ENCODE assay signal across 9 mouse cellular contexts in the genomic region with DNA sequence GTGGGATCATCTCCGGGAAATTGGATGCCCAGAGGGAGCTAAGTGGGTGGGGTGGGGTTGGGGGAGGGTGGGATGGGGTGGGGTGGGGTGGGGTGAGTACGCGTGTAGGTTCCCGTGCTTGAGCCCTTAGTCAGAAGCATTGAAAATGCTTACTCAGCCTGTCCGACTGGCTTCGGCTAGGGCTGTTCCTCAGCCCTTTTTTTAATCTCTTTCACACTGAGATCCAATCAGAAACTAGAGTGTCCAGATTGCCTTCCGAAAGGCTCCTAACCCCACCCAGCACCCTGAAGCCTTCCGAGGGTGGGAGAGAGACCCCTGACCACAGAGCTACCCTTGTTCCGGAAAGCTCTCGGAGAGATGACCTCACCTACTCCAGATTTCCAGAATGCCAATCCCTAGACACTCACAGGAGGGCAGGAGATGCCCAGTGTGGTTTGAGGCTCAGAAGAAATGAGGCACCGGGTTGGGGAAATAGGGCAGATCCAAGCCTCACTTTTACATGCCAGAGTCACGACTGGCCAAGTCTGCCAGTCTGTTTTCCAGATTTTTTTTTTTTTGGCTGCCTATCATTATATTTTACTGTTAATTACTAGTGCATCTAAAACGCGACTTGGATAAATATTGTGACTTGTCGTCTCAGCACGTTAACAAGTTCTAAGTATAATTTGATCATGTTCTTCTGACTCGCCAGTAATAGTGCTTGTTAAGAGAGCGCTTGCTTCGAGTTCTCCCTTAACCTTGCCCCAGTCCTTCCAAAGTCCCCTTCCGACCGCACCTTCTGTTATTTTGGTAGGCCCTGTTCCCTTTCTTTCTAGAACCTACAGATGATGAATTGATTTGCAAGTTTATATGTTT. TPM values are rescaled to one million over a fixed set of nuclear protein-coding genes. Genes with fewer than 3 reads are reported as not detected.
DNase-seq lines count a peak whose midpoint lies in the region; ATAC-seq lines count a peak whose summit lies in the region.
"Had no signal": no experiment of that assay in that cellular context is flagged by ENCODE, and none has a peak within 500 bp of the region (broad histone marks: within the 10 kb centered on the region; RNA-seq: fewer than 3 reads in every experiment).

No protein-coding gene starts in this region.

- no peak overlapping the region for H3K4me3 ChIP-seq in liver, embryonic 15.5 days (replicated peaks)
- H3K4me3 ChIP-seq in embryonic facial prominence, embryonic 15.5 days (replicated peaks) = no peak overlapping the region
- H3K4me3 ChIP-seq: hindbrain, embryonic 13.5 days had no signal

- H3K4me2 ChIP-seq in liver, embryonic 15.5 days = no peak overlapping the region
- H3K4me2 ChIP-seq in embryonic facial prominence, embryonic 15.5 days (replicated peaks) = peak overlapping the region; percentile 35; the same call in 1 of the 2 replicates
- H3K4me2 ChIP-seq: hindbrain, embryonic 13.5 days had no signal

- 0 out of 2 replicates have a peak, but pooled peaks have one; percentile 40 for ATAC-seq in liver, embryonic 15.5 days (ENCODE audit: insufficient read depth)
- no peak for ATAC-seq in embryonic facial prominence, embryonic 15.5 days (ENCODE audit: insufficient number of reproducible peaks, low FRiP score, low TSS enrichment, low read depth)
- ATAC-seq in neutrophil, adult 5-6 weeks (ENCODE audit: extremely low read depth, insufficient number of reproducible peaks, low FRiP score, poor library complexity, severe bottlenecking) = peak; percentile 36; the same call in 1 of the 2 replicates

- H3K9ac ChIP-seq in liver, embryonic 15.5 days = no peak overlapping the region
- H3K9ac ChIP-seq in embryonic facial prominence, embryonic 15.5 days = no peak overlapping the region
- H3K9ac ChIP-seq: hindbrain, embryonic 13.5 days had no signal

- H3K4me1 ChIP-seq in liver, embryonic 15.5 days (replicated peaks) = peaks cover 11% of the 10 kb centered on the region
- H3K4me1 ChIP-seq in embryonic facial prominence, embryonic 15.5 days = peaks cover 4% of the 10 kb centered on the region; the same call in 1 of the 2 replicates
- H3K4me1 ChIP-seq: hindbrain, embryonic 13.5 days had no signal

- no peak for DNase-seq in liver
- DNase-seq in Muller cell, postnatal 12 days (ENCODE audit: inconsistent ontology term) = peak; percentile 37
- DNase-seq in cerebellum, adult 11 months = no peak
- no peak for DNase-seq in right cerebral cortex, postnatal 36 days (ENCODE audit: low spot score in 2 of 2)
- DNase-seq: cerebellum, adult 9-11 months had no signal

- H3K27me3 ChIP-seq in liver, embryonic 15.5 days = no peaks in the 10 kb centered on the region
- no peaks in the 10 kb centered on the region for H3K27me3 ChIP-seq in embryonic facial prominence, embryonic 15.5 days
- H3K27me3 ChIP-seq: hindbrain, embryonic 13.5 days had no signal

- H3K9me3 ChIP-seq in liver, embryonic 15.5 days (replicated peaks) = no peaks in the 10 kb centered on the region
- H3K9me3 ChIP-seq in embryonic facial prominence, embryonic 15.5 days (replicated peaks) = no peaks in the 10 kb centered on the region
- H3K9me3 ChIP-seq: hindbrain, embryonic 13.5 days had no signal

- H3K36me3 ChIP-seq in liver, embryonic 15.5 days (replicated peaks) = no peaks in the 10 kb centered on the region
- H3K36me3 ChIP-seq in embryonic facial prominence, embryonic 15.5 days = no peaks in the 10 kb centered on the region
- H3K36me3 ChIP-seq: hindbrain, embryonic 13.5 days had no signal

- H3K27ac ChIP-seq in liver, embryonic 15.5 days (replicated peaks) = no peak overlapping the region
- no peak overlapping the region for H3K27ac ChIP-seq in embryonic facial prominence, embryonic 15.5 days (replicated peaks)
- H3K27ac ChIP-seq: hindbrain, embryonic 13.5 days had no signal

- 59% methylated on average over 21 of the region's 21 CpGs for WGBS in liver, embryonic 15.5 days (ENCODE audit: insufficient replicate concordance)
- 67% methylated on average over 21 of the region's 21 CpGs for WGBS in embryonic facial prominence, embryonic 15.5 days

RNA-seq across cellular contexts. Expression of a gene that starts 26.2 kb away (rescaled TPM):
- 0.21 and 0.30 TPM in 2 replicates for polyA plus RNA-seq in liver, embryonic 15.5 days (2015; fragmentation: Nextera tagmentation; extraction: Ambion mirVana)
- 4.1 and 4.4 TPM in 2 replicates for polyA plus RNA-seq in embryonic facial prominence, embryonic 15.5 days (2015; fragmentation: Nextera tagmentation; extraction: Ambion mirVana)
- total RNA-seq in neutrophil, adult 5-6 weeks (2017) = not detected in 2 replicates
